Mouse (Mus musculus) hindbrain, postnatal 0 days (tissue): Measurements from ENCODE around the gene Zfp280b. TPM values are rescaled to one million over a fixed set of nuclear protein-coding genes. Genes with fewer than 3 reads are reported as not detected.

ENCODE experiments used
- microRNA-seq, 2 experiments: library from miRNA; unstranded; fragments of <30 nt; microRNA quantifications; one replicate each; pipeline ENCODE4; 2016
- polyA plus RNA-seq: library from polyadenylated mRNA; unstranded; fragments of >200 nt; fragmentation: Nextera tagmentation; extraction: Ambion mirVana; gene quantifications from 2 replicates; pipeline ENCODE4 v1.2.1, GENCODE M21; 2015
- total RNA-seq: library from RNA; depleted of rRNA; stranded (reverse); fragments of >200 nt; gene quantifications from 2 replicates; pipeline ENCODE4 v1.2.3, GENCODE M21; 2014; rRNA removed

Zfp280b gene
- total and polyA plus RNA-seq, 2 experiments from 2014 or later, result 7.9 to 10.5 TPM

Small RNA genes within 50 kb of the gene (microRNA-seq; reads per million reads assigned to microRNA genes)
- gene Mir6409, result 0 reads per million in 2 experiments

Other genes with a start within 250 kb of the Zfp280b start
- 38.1 and 39.3 TPM in 2 replicates for gene Gstt1, start 234.1 kb upstream of the Zfp280b start, total RNA-seq
- 20.8 and 24.4 TPM in 2 replicates for gene Gstt1, start 234.1 kb upstream of the Zfp280b start, polyA plus RNA-seq
- not detected in 2 replicates for gene Gstt4, start 210.1 kb upstream of the Zfp280b start, total RNA-seq
- gene Gstt4, start 210.1 kb upstream of the Zfp280b start, polyA plus RNA-seq, result not detected in 2 replicates
- gene Gstt2, start 195.2 kb upstream of the Zfp280b start, total RNA-seq, result 2.1 and 10.2 TPM in 2 replicates
- gene Gstt2, start 195.2 kb upstream of the Zfp280b start, polyA plus RNA-seq, result 9.3 and 11.1 TPM in 2 replicates
- 1,072 and 1,222 TPM in 2 replicates for gene Mif, start 172.4 kb upstream of the Zfp280b start, total RNA-seq
- 1,792 and 1,891 TPM in 2 replicates for gene Mif, start 172.4 kb upstream of the Zfp280b start, polyA plus RNA-seq
- gene Derl3, start 139.2 kb upstream of the Zfp280b start, total RNA-seq, result 0.79 and 1.8 TPM in 2 replicates
- 0.63 and 0.74 TPM in 2 replicates for gene Derl3, start 139.2 kb upstream of the Zfp280b start, polyA plus RNA-seq
- gene Smarcb1, start 111.0 kb upstream of the Zfp280b start, total RNA-seq, result 142 and 156 TPM in 2 replicates
- 197 and 199 TPM in 2 replicates for gene Smarcb1, start 111.0 kb upstream of the Zfp280b start, polyA plus RNA-seq
- gene Chchd10, start 99.5 kb upstream of the Zfp280b start, total RNA-seq, result 327 and 332 TPM in 2 replicates
- gene Chchd10, start 99.5 kb upstream of the Zfp280b start, polyA plus RNA-seq, result 304 and 312 TPM in 2 replicates
- gene Mmp11, start 96.2 kb upstream of the Zfp280b start, total RNA-seq, result 6.1 and 9.5 TPM in 2 replicates
- gene Mmp11, start 96.2 kb upstream of the Zfp280b start, polyA plus RNA-seq, result 7.8 and 8.3 TPM in 2 replicates
- 0.73 TPM in 1 of 2 replicates, not detected in the other for gene Gm867, start 92.0 kb upstream of the Zfp280b start, total RNA-seq
- gene Gm867, start 92.0 kb upstream of the Zfp280b start, polyA plus RNA-seq, result 2.3 and 2.4 TPM in 2 replicates
- gene Vpreb3, start 89.6 kb upstream of the Zfp280b start, total RNA-seq, result not detected in 2 replicates
- 0.52 and 0.75 TPM in 2 replicates for gene Vpreb3, start 89.6 kb upstream of the Zfp280b start, polyA plus RNA-seq
- gene Gm5134, start 78.1 kb upstream of the Zfp280b start, total RNA-seq, result not detected in 2 replicates
- gene Gm5134, start 78.1 kb upstream of the Zfp280b start, polyA plus RNA-seq, result not detected in 2 replicates
- gene Slc5a4b, start 78.3 kb downstream of the Zfp280b start, total RNA-seq, result not detected in 2 replicates
- gene Slc5a4b, start 78.3 kb downstream of the Zfp280b start, polyA plus RNA-seq, result 0.08 TPM in 1 of 2 replicates, not detected in the other
- gene Slc5a4a, start 114.8 kb downstream of the Zfp280b start, total RNA-seq, result 0.07 TPM in 1 of 2 replicates, not detected in the other
- gene Slc5a4a, start 114.8 kb downstream of the Zfp280b start, polyA plus RNA-seq, result not detected in 2 replicates
- gene Prmt2, start 205.2 kb downstream of the Zfp280b start, total RNA-seq, result 148 and 174 TPM in 2 replicates
- gene Prmt2, start 205.2 kb downstream of the Zfp280b start, polyA plus RNA-seq, result 245 and 250 TPM in 2 replicates
- 13.0 and 22.3 TPM in 2 replicates for gene S100b, start 221.2 kb downstream of the Zfp280b start, total RNA-seq
- 25.2 and 26.7 TPM in 2 replicates for gene S100b, start 221.2 kb downstream of the Zfp280b start, polyA plus RNA-seq